Mouse (Mus musculus) megakaryocyte-erythroid progenitor cell, adult 5-6 weeks (primary cell): ENCODE data around the gene Cntnap1. TPM values are rescaled to one million over a fixed set of nuclear protein-coding genes. Genes with fewer than 3 reads are reported as not detected.

Experiments used
- ATAC-seq: replicated peaks from 2 replicates; pipeline ENCODE4 v1.8.0; 2016; ENCODE audit warnings: mild to moderate bottlenecking, inconsistent platforms; ENCODE audit not compliant: severe bottlenecking, poor library complexity, low FRiP score, low TSS enrichment
- total RNA-seq, 2 experiments: library from RNA; stranded (forward) in 1 of 2; stranded (reverse) in 1 of 2; fragments of 200-1000, 215-1000 nt in 1 of 2; fragments of >200 nt in 1 of 2; fragmentation: Nextera tagmentation in 1 of 2; gene quantifications; 2 replicates each; pipeline ENCODE4 v1.2.3; 2014 to 2017

The Cntnap1 gene
- total RNA-seq, 2 experiments from 2014 or later: not detected

GRCm38 (mm10) chr11:101180846-101181740 is 10.8 kb downstream of the Cntnap1 start:
- ATAC-seq: no peak

- ATAC-seq: no peak
Measured at GRCm38 (mm10) chr11:101181961-101182360, 11.6 kb downstream of the Cntnap1 start.

- ATAC-seq: no peak
Measured at GRCm38 (mm10) chr11:101182771-101183517, 12.6 kb downstream of the Cntnap1 start.

- no peak for ATAC-seq
Measured at GRCm38 (mm10) chr11:101184984-101185383, 14.7 kb downstream of the Cntnap1 start.

- ATAC-seq: no peak
Measured at GRCm38 (mm10) chr11:101185441-101185840, 15.1 kb downstream of the Cntnap1 start.

GRCm38 (mm10) chr11:101186526-101187247 is 16.4 kb downstream of the Cntnap1 start:
- no peak for ATAC-seq

GRCm38 (mm10) chr11:101187541-101187940 is 17.2 kb downstream of the Cntnap1 start:
- no peak for ATAC-seq

- ATAC-seq: no peak
Measured at GRCm38 (mm10) chr11:101188166-101188805, 18.0 kb downstream of the Cntnap1 start.

GRCm38 (mm10) chr11:101189495-101190180 is 19.3 kb downstream of the Cntnap1 start:
- peak; percentile 91 for ATAC-seq

- peak; percentile 75 for ATAC-seq
Measured at GRCm38 (mm10) chr11:101190181-101190912, 20.0 kb downstream of the Cntnap1 start.

- no peak for ATAC-seq
Measured at GRCm38 (mm10) chr11:101190913-101191907, 20.9 kb downstream of the Cntnap1 start.

GRCm38 (mm10) chr11:101191919-101192470 is 21.7 kb downstream of the Cntnap1 start:
- ATAC-seq: no peak

GRCm38 (mm10) chr11:101192646-101193045 is 22.3 kb downstream of the Cntnap1 start:
- no peak for ATAC-seq

GRCm38 (mm10) chr11:101193076-101193475 is 22.8 kb downstream of the Cntnap1 start:
- no peak for ATAC-seq

GRCm38 (mm10) chr11:101194137-101194536 is 23.8 kb downstream of the Cntnap1 start:
- no peak for ATAC-seq

- ATAC-seq: no peak
Measured at GRCm38 (mm10) chr11:101194643-101195042, 24.3 kb downstream of the Cntnap1 start.

- ATAC-seq: no peak
Measured at GRCm38 (mm10) chr11:101195101-101195500, 24.8 kb downstream of the Cntnap1 start.
